9 mouse cellular contexts compared by ENCODE assay signal in genomic region chr5:136500307-136500871, GRCm38 (mm10).
DNase-seq lines count a peak whose midpoint lies in the region; ATAC-seq and TF ChIP-seq lines count a peak whose summit lies in the region.
"Had no signal": no experiment of that assay in that cellular context is flagged by ENCODE, and none has a peak within 500 bp of the region (broad histone marks: within the 10 kb centered on the region; RNA-seq: fewer than 3 reads in every experiment).

No protein-coding gene starts in this region.

- H3K9ac ChIP-seq in hindbrain, embryonic 14.5 days: no peak overlapping the region
- no peak overlapping the region for H3K9ac ChIP-seq in hindbrain, embryonic 16.5 days (ENCODE audit: low read depth, low read length)
- H3K9ac ChIP-seq in stomach, embryonic 16.5 days (ENCODE audit: low read length): no peak overlapping the region
- H3K9ac ChIP-seq: limb, embryonic 15.5 days had no signal

- no peak overlapping the region for H3K4me2 ChIP-seq in hindbrain, embryonic 14.5 days (replicated peaks)
- H3K4me2 ChIP-seq in hindbrain, embryonic 16.5 days (ENCODE audit: low read length): no peak overlapping the region
- no peak overlapping the region for H3K4me2 ChIP-seq in stomach, embryonic 16.5 days (ENCODE audit: low read depth, low read length)
- H3K4me2 ChIP-seq: limb, embryonic 15.5 days had no signal

- H3K27me3 ChIP-seq in hindbrain, embryonic 14.5 days (ENCODE audit: control insufficient read depth, insufficient read depth, low read length): no peaks in the 10 kb centered on the region
- no peaks in the 10 kb centered on the region for H3K27me3 ChIP-seq in hindbrain, embryonic 16.5 days (replicated peaks; ENCODE audit: control insufficient read depth, insufficient read depth, low read length)
- no peaks in the 10 kb centered on the region for H3K27me3 ChIP-seq in stomach, embryonic 16.5 days (ENCODE audit: control insufficient read depth, insufficient read depth, low read length)

- 62% methylated on average over 6 of the region's 6 CpGs for WGBS in hindbrain, embryonic 14.5 days
- WGBS in hindbrain, embryonic 16.5 days: 57% methylated on average over 6 of the region's 6 CpGs
- 39% methylated on average over 6 of the region's 6 CpGs for WGBS in stomach, embryonic 16.5 days

- ATAC-seq in hindbrain, embryonic 14.5 days (ENCODE audit: low FRiP score): no peak
- no peak for ATAC-seq in hindbrain, embryonic 16.5 days
- 0 out of 2 replicates have a peak, but pooled peaks have one; percentile 40 for ATAC-seq in stomach, embryonic 16.5 days (ENCODE audit: insufficient read depth, low FRiP score)

- H3K36me3 ChIP-seq in hindbrain, embryonic 14.5 days (replicated peaks; ENCODE audit: control insufficient read depth, insufficient read depth): no peaks in the 10 kb centered on the region
- H3K36me3 ChIP-seq in hindbrain, embryonic 16.5 days (ENCODE audit: control insufficient read depth, insufficient read depth, low read length): no peaks in the 10 kb centered on the region
- no peaks in the 10 kb centered on the region for H3K36me3 ChIP-seq in stomach, embryonic 16.5 days (ENCODE audit: control insufficient read depth, insufficient read depth, low read length)
- H3K36me3 ChIP-seq: limb, embryonic 15.5 days had no signal

- peak overlapping the region; percentile 6; the same call in 1 of the 2 replicates for H3K27ac ChIP-seq in hindbrain, embryonic 14.5 days
- no peak overlapping the region for H3K27ac ChIP-seq in hindbrain, embryonic 16.5 days (ENCODE audit: low read depth, low read length)
- peak overlapping the region; percentile 34; the same call in 1 of the 2 replicates for H3K27ac ChIP-seq in embryonic fibroblast, embryonic 13.5 days (ENCODE audit: insufficient read depth, low read length)
- H3K27ac ChIP-seq in stomach, embryonic 16.5 days (ENCODE audit: low read length): no peak overlapping the region
- H3K27ac ChIP-seq: limb, embryonic 15.5 days had no signal

- DNase-seq in hindbrain, embryonic 14.5 days (ENCODE audit: low spot score): no peak
- DNase-seq in retina, adult 2 months (ENCODE audit: low read depth, low spot score): peak; percentile 8
- DNase-seq in retina, postnatal 1 day: no peak
- no peak for DNase-seq in testis, postnatal 14 days (ENCODE audit: low spot score)
- no peak for DNase-seq in adrenal gland, postnatal 4 days (ENCODE audit: low spot score in 2 of 2)

- H3K4me3 ChIP-seq in hindbrain, embryonic 14.5 days (replicated peaks; ENCODE audit: low read length): no peak overlapping the region
- H3K4me3 ChIP-seq in hindbrain, embryonic 16.5 days (ENCODE audit: low read length): no peak overlapping the region
- H3K4me3 ChIP-seq in embryonic fibroblast, embryonic 13.5 days (ENCODE audit: insufficient read depth, low read length): no peak overlapping the region
- no peak overlapping the region for H3K4me3 ChIP-seq in stomach, embryonic 16.5 days (replicated peaks; ENCODE audit: low read length)
- H3K4me3 ChIP-seq: limb, embryonic 15.5 days had no signal

- no peak for TF ChIP-seq POLR2A in embryonic fibroblast, embryonic 13.5 days (IDR thresholded peaks at IDR 0.05; ENCODE audit: low read depth, low read length)

- no peak for TF ChIP-seq CTCF in embryonic fibroblast, embryonic 13.5 days (IDR thresholded peaks at IDR 0.05; ENCODE audit: borderline replicate concordance, insufficient read depth, low read length)

- H3K4me1 ChIP-seq in hindbrain, embryonic 14.5 days (replicated peaks; ENCODE audit: control insufficient read depth, insufficient read depth, low read length): peaks cover 24% of the 10 kb centered on the region
- H3K4me1 ChIP-seq in hindbrain, embryonic 16.5 days (ENCODE audit: control insufficient read depth, insufficient read depth, low read depth, low read length): peaks cover 21% of the 10 kb centered on the region
- peaks cover 36% of the 10 kb centered on the region for H3K4me1 ChIP-seq in embryonic fibroblast, embryonic 13.5 days (ENCODE audit: control insufficient read depth, insufficient read depth, low read length)
- H3K4me1 ChIP-seq in stomach, embryonic 16.5 days (ENCODE audit: control insufficient read depth, insufficient read depth, low read length): peaks cover 28% of the 10 kb centered on the region

- no peaks in the 10 kb centered on the region for H3K9me3 ChIP-seq in hindbrain, embryonic 14.5 days (ENCODE audit: control insufficient read depth, low read length)
- H3K9me3 ChIP-seq in hindbrain, embryonic 16.5 days (ENCODE audit: control insufficient read depth, low read length): no peaks in the 10 kb centered on the region
- no peaks in the 10 kb centered on the region for H3K9me3 ChIP-seq in stomach, embryonic 16.5 days (replicated peaks; ENCODE audit: control insufficient read depth, low read length)
- H3K9me3 ChIP-seq: limb, embryonic 15.5 days had no signal

Comparison
In these comparisons a context has a peak if more than half of its experiments do, and no peak if none do; other contexts are left out.
1. H3K27ac ChIP-seq: peak in hindbrain, embryonic 14.5 days (single experiment) and embryonic fibroblast, embryonic 13.5 days (single experiment); none in hindbrain, embryonic 16.5 days (single experiment) and stomach, embryonic 16.5 days (single experiment).